Mouse (Mus musculus) left cerebral cortex, postnatal 10 days (tissue): ENCODE results near the gene Incenp. TPM values are rescaled to one million over a fixed set of nuclear protein-coding genes. Genes with fewer than 3 reads are reported as not detected.
"Not testable (repeated sequence)": the region's sequence is repeated elsewhere in the genome, so short reads cannot be mapped to it uniquely, and the experiment has no call there.

ENCODE experiments used
- DNase-seq, 2 experiments: peaks; one replicate each; pipeline ENCODE4 v3.0.0; 2021 to 2022; ENCODE audit warnings: low spot score in 2 of 2, mixed read lengths in 1 of 2; ENCODE audit errors: extremely low spot score in 1 of 2
- intact Hi-C: fragments of 180-260 bp; cut with DNase I; formaldehyde crosslinking; loops from one replicate; pipeline ENCODE4 v1.15.1; 2025
- microRNA-seq: library from miRNA; unstranded; fragments of <30 nt; microRNA quantifications from one replicate; pipeline ENCODE4 v1.2.0, GENCODE M21; 2022
- total RNA-seq, 2 experiments: library from RNA; stranded (reverse); gene quantifications; 2 replicates each; pipeline ENCODE4 v1.2.3; 2021

The Incenp gene
- total RNA-seq, 2 experiments from 2014 or later = 16.8 to 18.0 TPM

GRCm38 (mm10) chr19:9849368-9850075 is 49.8 kb downstream of the Incenp start:
- intact Hi-C loops, DNase-seq: not testable (repeated sequence)

- DNase-seq = no peak
- intact Hi-C loops = no loop called here
Measured at GRCm38 (mm10) chr19:9847262-9847661, 52.1 kb downstream of the Incenp start, which contains the start of gene Scgb2a2. TSS of gene Scgb2a2 (plus strand) at chr19:9847562.

GRCm38 (mm10) chr19:9837341-9837715 is 62.0 kb downstream of the Incenp start:
- intact Hi-C loops = no loop called here
- no peak for DNase-seq

GRCm38 (mm10) chr19:9836581-9837340 is 62.6 kb downstream of the Incenp start:
- intact Hi-C loops = not testable (repeated sequence)
- DNase-seq = peak; percentile 33 to 49

Small RNA genes lying within 50 kb of the gene (microRNA-seq; reads per million reads assigned to microRNA genes)
- gene Gm22369 (not detected), gene Gm24484 (not detected)

Other genes starting within 250 kb of the Incenp start
- gene Scgb2a2, start 52.0 kb downstream of the Incenp start, total RNA-seq = not detected
- gene Fth1, start 81.0 kb upstream of the Incenp start, total RNA-seq = 1,000 to 10,000 TPM; 1,579 to 1,597 TPM
- 1 to 10 TPM; 1.2 to 1.8 TPM for gene Best1, start 102.1 kb upstream of the Incenp start, total RNA-seq
- gene Rab3il1, start 102.1 kb upstream of the Incenp start, total RNA-seq = 10 to 100 TPM in 1 of 2 experiments, 1 to 10 TPM in 1; 9.7 to 10.9 TPM
- gene Fads3, start 142.0 kb upstream of the Incenp start, total RNA-seq = 10 to 100 TPM; 49.0 to 49.5 TPM
- 100 to 1,000 TPM; 217 to 220 TPM for gene Fads2, start 202.2 kb upstream of the Incenp start, total RNA-seq